Mouse (Mus musculus) heart, adult 2 months (tissue): ENCODE measurements around the gene Ceacam16.

Source experiments
- CTCF ChIP-seq: fragments of 200-600 bp; IDR thresholded peaks from 2 replicates; pipeline ENCODE4 v1.8.1; 2022; ENCODE audit warnings: antibody characterized with exemption, mild to moderate bottlenecking, moderate library complexity
- POLR2A ChIP-seq: fragments of 200-500 bp; IDR thresholded peaks from 2 replicates; pipeline ENCODE4 v1.6.1; 2011; ENCODE audit warnings: mild to moderate bottlenecking, low read depth, low read length, control low read depth; ENCODE audit not compliant: insufficient read depth

- TF ChIP-seq CTCF (no peak), POLR2A (no peak)
Measured at GRCm38 (mm10) chr7:19813161-19813560, 47.9 kb downstream of the Ceacam16 start.
